In genomic region chr3:58122456-58123359, GRCm38 (mm10) we compare ENCODE assay signal across 8 mouse cellular contexts.
A peak's percentile ranks its signal among the peaks of the same experiment; 100 is the strongest.
DNase-seq lines count a peak whose midpoint lies in the region; ATAC-seq and TF ChIP-seq lines count a peak whose summit lies in the region.

No protein-coding gene starts in this region.

- 46% methylated on average over 19 of the region's 19 CpGs for WGBS in hindbrain, embryonic 10.5 days

- TF ChIP-seq CTCF in G1E (IDR thresholded peaks at IDR 0.05; ENCODE audit: low read depth, low read length), result peak; percentile 46

- H3K9me3 ChIP-seq in G1E (replicated peaks), result no peaks in the 10 kb centered on the region
- no peaks in the 10 kb centered on the region for H3K9me3 ChIP-seq in hindbrain, embryonic 10.5 days

- H3K27me3 ChIP-seq in G1E (ENCODE audit: insufficient read depth, low read length), result no peaks in the 10 kb centered on the region
- H3K27me3 ChIP-seq in hindbrain, embryonic 10.5 days (ENCODE audit: insufficient read depth, poor library complexity, severe bottlenecking), result no peaks in the 10 kb centered on the region

- H3K27ac ChIP-seq in hindbrain, embryonic 10.5 days, result no peak overlapping the region

- H3K36me3 ChIP-seq in G1E (replicated peaks), result no peaks in the 10 kb centered on the region
- no peaks in the 10 kb centered on the region for H3K36me3 ChIP-seq in hindbrain, embryonic 10.5 days

- ATAC-seq in G1E (ENCODE audit: extremely low read depth, insufficient number of reproducible peaks, low FRiP score, poor library complexity, severe bottlenecking), result peak; percentile 34
- peak; percentile 88 for ATAC-seq in frontal cortex, adult (ENCODE audit: low TSS enrichment)

- H3K4me1 ChIP-seq in G1E (ENCODE audit: insufficient read depth, low read depth, low read length), result no peaks in the 10 kb centered on the region
- peaks cover 3% of the 10 kb centered on the region; the same call in 1 of the 2 replicates for H3K4me1 ChIP-seq in hindbrain, embryonic 10.5 days (replicated peaks)

- peak; percentile 16 for DNase-seq in G1E (ENCODE audit: low spot score)
- peak; percentile 71 to 77 for DNase-seq in cerebellum, adult 18-20 months
- DNase-seq in hindbrain, embryonic 10.5 days (ENCODE audit: low spot score), result peak; percentile 83
- DNase-seq in layer of hippocampus, adult 9-10 months (ENCODE audit: low spot score), result peak; percentile 31
- DNase-seq in lung, postnatal 10 days, result peak; percentile 82
- peak; percentile 41 for DNase-seq in retina, adult 2 months (ENCODE audit: low read depth, low spot score)
- DNase-seq in thymus, postnatal 36 days, result peak; percentile 27 to 37

- no peak overlapping the region for H3K4me3 ChIP-seq in G1E (ENCODE audit: low read depth, low read length)
- no peak overlapping the region for H3K4me3 ChIP-seq in hindbrain, embryonic 10.5 days

Comparison
In these comparisons a context has a peak if more than half of its experiments do, and no peak if none do; other contexts are left out.
1. DNase-seq: peak in every context shown above with its lines; median percentile 83 in hindbrain, embryonic 10.5 days; 82 in lung, postnatal 10 days; 74 in cerebellum, adult 18-20 months; 41 in retina, adult 2 months; 32 in thymus, postnatal 36 days; 31 in layer of hippocampus, adult 9-10 months; 16 in G1E.